Mouse (Mus musculus): ENCODE measurements around the gene Atg2a.

DNA sequence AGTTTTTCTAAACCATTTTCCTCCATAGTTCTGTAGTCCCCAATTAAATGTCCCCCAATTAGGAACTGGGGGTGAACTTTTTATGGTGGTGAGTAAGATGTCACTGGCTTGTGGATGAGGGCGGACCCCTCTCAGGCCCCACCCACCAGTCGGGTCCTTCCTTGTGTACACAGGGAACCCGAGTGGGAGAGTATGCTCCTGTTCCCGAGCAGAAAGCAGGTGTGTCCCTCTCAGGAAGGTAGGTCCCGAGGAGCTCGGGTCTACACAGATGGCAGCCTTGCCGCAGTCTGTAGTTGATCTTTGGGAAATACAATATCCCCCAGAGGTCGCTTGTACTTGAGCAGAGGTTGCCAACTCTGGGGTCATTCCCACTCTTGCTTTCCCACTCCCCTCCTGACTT lies 43.8 kb downstream of the Atg2a start:
- TF ChIP-seq CTCF (IDR thresholded peaks at IDR 0.05; ENCODE audit: low read depth, low read length) (no peak), POLR2A (IDR thresholded peaks at IDR 0.05; ENCODE audit: extremely low read depth, insufficient read depth, low read length) (no peak)

All from liver, adult 2 months (tissue).